In genomic region chr10:44000156-44000865, GRCm38 (mm10) we compare ENCODE assay signal across 25 mouse cellular contexts.
DNase-seq lines count a peak whose midpoint lies in the region; ATAC-seq and TF ChIP-seq lines count a peak whose summit lies in the region.
"Had no signal": no experiment of that assay in that cellular context is flagged by ENCODE, and none has a peak within 500 bp of the region (broad histone marks: within the 10 kb centered on the region; RNA-seq: fewer than 3 reads in every experiment).

No protein-coding gene starts in this region.

- no peaks in the 10 kb centered on the region for H3K27me3 ChIP-seq in liver, adult 2 months (ENCODE audit: control insufficient read depth, insufficient read depth, low read length)
- H3K27me3 ChIP-seq in liver, embryonic 11.5 days (replicated peaks; ENCODE audit: control insufficient read depth, insufficient read depth, low read length): peaks cover 40% of the 10 kb centered on the region
- H3K27me3 ChIP-seq in midbrain, embryonic 13.5 days: peaks cover 50% of the 10 kb centered on the region
- H3K27me3 ChIP-seq: CH12.LX, Patski had no signal

- peaks cover 9% of the 10 kb centered on the region for H3K4me1 ChIP-seq in liver, adult 2 months (ENCODE audit: control insufficient read depth, insufficient read depth, low read length)
- peaks cover 16% of the 10 kb centered on the region for H3K4me1 ChIP-seq in liver, embryonic 11.5 days (replicated peaks; ENCODE audit: control insufficient read depth, insufficient read depth, low read length)
- H3K4me1 ChIP-seq in midbrain, embryonic 13.5 days (replicated peaks): peaks cover 28% of the 10 kb centered on the region

- ATAC-seq in liver, embryonic 11.5 days (replicated peaks; ENCODE audit: low FRiP score): no peak
- ATAC-seq in midbrain, embryonic 13.5 days: no peak
- ATAC-seq: activated CD4-positive, CD25-positive, alpha-beta regulatory T cell, adult 4 months; CD4-positive, CD25-positive, alpha-beta regulatory T cell, adult 4 months; forebrain, embryonic 13.5 days; forebrain, embryonic 15.5 days; forebrain, postnatal 0 days; Patski had no signal

- 32% methylated on average over 2 of the region's 2 CpGs for WGBS in liver, adult 2 months
- 62% methylated on average over 2 of the region's 2 CpGs for WGBS in liver, embryonic 11.5 days
- 66% methylated on average over 2 of the region's 2 CpGs for WGBS in midbrain, embryonic 13.5 days

- no peak overlapping the region for H3K4me3 ChIP-seq in liver, adult 2 months (ENCODE audit: insufficient read depth, low read depth, low read length)
- no peak overlapping the region for H3K4me3 ChIP-seq in liver, embryonic 11.5 days (ENCODE audit: low read depth, low read length)
- no peak overlapping the region for H3K4me3 ChIP-seq in midbrain, embryonic 13.5 days (replicated peaks)
- H3K4me3 ChIP-seq: embryonic facial prominence, embryonic 10.5 days; embryonic facial prominence, embryonic 12.5 days; forebrain, embryonic 13.5 days; forebrain, embryonic 15.5 days had no signal

- no peak for TF ChIP-seq CTCF in liver, adult 2 months (IDR thresholded peaks at IDR 0.05; ENCODE audit: low read depth, low read length)

- DNase-seq in liver, adult 2 months (ENCODE audit: extremely low read depth, low read depth, low spot score): peak; percentile 65
- no peak for DNase-seq in liver, embryonic 11.5 days (ENCODE audit: low spot score)
- DNase-seq in 3T3-L1 (ENCODE audit: low read depth, low spot score): peak; percentile 64
- DNase-seq in Muller cell, postnatal 12 days (ENCODE audit: inconsistent ontology term): peak; percentile 51
- peak; percentile 90 for DNase-seq in adipocyte (ENCODE audit: low spot score)
- DNase-seq in adrenal gland, adult 2 months: no peak
- DNase-seq in urinary bladder, postnatal 4 days (ENCODE audit: low spot score in 2 of 2): no peak
- DNase-seq: adrenal gland, adult 8-10 months; adrenal gland, postnatal 14 days; adrenal gland, postnatal 36 days; B cell, adult 2 months; cerebellum, adult 11-12 months; cerebellum, adult 2 months; cerebellum, adult 9-10 months; cerebellum, postnatal 25 days; forebrain, postnatal 0 days had no signal

- H3K27ac ChIP-seq in liver, adult 2 months (replicated peaks; ENCODE audit: insufficient read depth, low read depth, low read length): no peak overlapping the region
- no peak overlapping the region; the same call in 1 of the 2 replicates for H3K27ac ChIP-seq in liver, embryonic 11.5 days (ENCODE audit: low read depth, low read length)
- no peak overlapping the region for H3K27ac ChIP-seq in midbrain, embryonic 13.5 days
- H3K27ac ChIP-seq: embryonic facial prominence, embryonic 10.5 days; embryonic facial prominence, embryonic 12.5 days; forebrain, embryonic 13.5 days; forebrain, embryonic 15.5 days had no signal

- no peak overlapping the region for H3K4me2 ChIP-seq in liver, embryonic 11.5 days
- no peak overlapping the region for H3K4me2 ChIP-seq in midbrain, embryonic 13.5 days (replicated peaks)
- H3K4me2 ChIP-seq: embryonic facial prominence, embryonic 12.5 days; forebrain, embryonic 13.5 days; forebrain, embryonic 15.5 days had no signal

- peaks cover 1% of the 10 kb centered on the region; the same call in 1 of the 2 replicates for H3K36me3 ChIP-seq in liver, adult 2 months (ENCODE audit: control insufficient read depth, insufficient read depth, low read length)
- no peaks in the 10 kb centered on the region for H3K36me3 ChIP-seq in liver, embryonic 11.5 days (ENCODE audit: control insufficient read depth, insufficient read depth, low read length)
- no peaks in the 10 kb centered on the region for H3K36me3 ChIP-seq in midbrain, embryonic 13.5 days
- H3K36me3 ChIP-seq: embryonic facial prominence, embryonic 10.5 days; embryonic facial prominence, embryonic 12.5 days; forebrain, embryonic 15.5 days had no signal

- H3K79me2 ChIP-seq in liver, adult 2 months (ENCODE audit: control insufficient read depth, insufficient read depth, low read length): peaks cover 9% of the 10 kb centered on the region; the same call in 1 of the 2 replicates

- no peak overlapping the region for H3K9ac ChIP-seq in liver, adult 2 months (ENCODE audit: low read depth, low read length)
- no peak overlapping the region for H3K9ac ChIP-seq in liver, embryonic 11.5 days (ENCODE audit: low read depth, low read length)
- no peak overlapping the region for H3K9ac ChIP-seq in midbrain, embryonic 13.5 days (replicated peaks)
- H3K9ac ChIP-seq: embryonic facial prominence, embryonic 12.5 days; forebrain, embryonic 13.5 days; forebrain, embryonic 15.5 days; forebrain, postnatal 0 days had no signal

- H3K9me3 ChIP-seq in liver, embryonic 11.5 days (ENCODE audit: control insufficient read depth, low read length): no peaks in the 10 kb centered on the region
- H3K9me3 ChIP-seq in midbrain, embryonic 13.5 days: no peaks in the 10 kb centered on the region
- H3K9me3 ChIP-seq: embryonic facial prominence, embryonic 10.5 days; embryonic facial prominence, embryonic 12.5 days; forebrain, embryonic 13.5 days; forebrain, embryonic 15.5 days had no signal

- no peak for TF ChIP-seq POLR2A in liver, adult 2 months (IDR thresholded peaks at IDR 0.05; ENCODE audit: extremely low read depth, insufficient read depth, low read length)

Comparison
In these comparisons a context has a peak if more than half of its experiments do, and no peak if none do; other contexts are left out.
1. DNase-seq: peak in liver, adult 2 months (single experiment), 3T3-L1 (single experiment), Muller cell, postnatal 12 days (single experiment) and adipocyte (single experiment); none in liver, embryonic 11.5 days (single experiment), adrenal gland, adult 2 months (single experiment) and urinary bladder, postnatal 4 days (0 of 2).